Mouse (Mus musculus): ENCODE measurements at regions not wholly inside any gene's neighbourhood (a gene's known extent, or its start where the extent isn't known, plus 50 kb on each side); places are given as distances from the start of the nearest gene placed in this dataset.

- Histone ChIP-seq H3K27ac (ENCODE audit: control insufficient read depth, low read depth, low read length) (no peak overlapping the region), H3K9me3 (replicated peaks; ENCODE audit: insufficient read depth, low read length) (no peaks in the 10 kb centered on the region), H3K27me3 (ENCODE audit: control insufficient read depth in 1 of 2, insufficient read depth in 2 of 2, low read length in 2 of 2) (no peaks in the 10 kb centered on the region), H3K79me2 (ENCODE audit: control insufficient read depth, insufficient read depth, low read length, poor library complexity) (no peaks in the 10 kb centered on the region), H3K9ac (ENCODE audit: control insufficient read depth, low read depth, low read length, poor library complexity, severe bottlenecking) (no peak overlapping the region), H3K4me1 (ENCODE audit: control insufficient read depth in 1 of 2, insufficient read depth in 2 of 2, low read length in 2 of 2) (no peaks in the 10 kb centered on the region), H3K36me3 (ENCODE audit: control insufficient read depth in 1 of 2, insufficient read depth in 2 of 2, low read length in 2 of 2) (no peaks in the 10 kb centered on the region), H3K4me3 (ENCODE audit: control insufficient read depth in 1 of 2, insufficient read depth in 1 of 2, low read depth in 2 of 2, low read length in 2 of 2) (no peak overlapping the region)
- TF ChIP-seq ZC3H11A (IDR thresholded peaks at IDR 0.05; ENCODE audit: low read depth, low read length) (no peak), GABPA (IDR thresholded peaks at IDR 0.05; ENCODE audit: low read depth, low read length) (no peak), MYB (IDR thresholded peaks at IDR 0.05; ENCODE audit: low read depth, low read length) (no peak)
- no peak for DNase-seq (ENCODE audit: low read depth, low spot score)
Measured at GRCm38 (mm10) chrX:145567073-145567472, 62.1 kb upstream of the Amot start.

DNA sequence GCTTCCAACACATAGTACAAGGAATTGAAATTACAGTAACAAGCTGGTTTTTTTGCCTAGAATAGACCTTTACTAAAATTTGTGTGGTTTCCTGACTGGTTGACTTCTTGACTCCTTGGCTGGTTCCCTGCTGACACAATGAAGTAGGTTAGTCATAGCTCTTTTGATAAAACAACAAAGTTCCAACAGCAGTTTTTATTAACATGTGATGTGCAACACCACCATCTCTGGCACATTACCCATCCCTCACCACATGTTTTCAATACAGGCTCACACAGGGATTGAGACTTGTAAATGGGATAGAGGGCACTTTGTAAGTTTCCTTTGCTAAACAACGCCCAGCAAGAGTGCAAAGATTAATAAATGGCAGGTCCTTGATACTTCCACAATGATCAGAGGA, 53.9 kb upstream of the Amot start:
- Histone ChIP-seq H3K27me3 (ENCODE audit: control insufficient read depth in 1 of 2, insufficient read depth in 2 of 2, low read length in 2 of 2) (no peaks in the 10 kb centered on the region), H3K4me1 (ENCODE audit: control insufficient read depth in 1 of 2, insufficient read depth in 2 of 2, low read length in 2 of 2) (no peaks in the 10 kb centered on the region), H3K9me3 (replicated peaks; ENCODE audit: insufficient read depth, low read length) (no peaks in the 10 kb centered on the region), H3K9ac (ENCODE audit: control insufficient read depth, low read depth, low read length, poor library complexity, severe bottlenecking) (no peak overlapping the region), H3K4me3 (ENCODE audit: control insufficient read depth in 1 of 2, insufficient read depth in 1 of 2, low read depth in 2 of 2, low read length in 2 of 2) (no peak overlapping the region), H3K36me3 (ENCODE audit: control insufficient read depth in 1 of 2, insufficient read depth in 2 of 2, low read length in 2 of 2) (no peaks in the 10 kb centered on the region), H3K79me2 (ENCODE audit: control insufficient read depth, insufficient read depth, low read length, poor library complexity) (no peaks in the 10 kb centered on the region), H3K27ac (ENCODE audit: control insufficient read depth, low read depth, low read length) (no peak overlapping the region)
- no peak for DNase-seq (ENCODE audit: low read depth, low spot score)
- TF ChIP-seq ZC3H11A (IDR thresholded peaks at IDR 0.05; ENCODE audit: low read depth, low read length) (no peak), CHD1 (IDR thresholded peaks at IDR 0.05; ENCODE audit: low read depth, low read length) (no peak), RCOR1 (IDR thresholded peaks at IDR 0.05; ENCODE audit: low read depth, low read length) (no peak), MAFK (IDR thresholded peaks at IDR 0.05; ENCODE audit: borderline replicate concordance, low read depth, low read length) (no peak), ZKSCAN1 (IDR thresholded peaks at IDR 0.05; ENCODE audit: low read depth, low read length) (no peak), POLR2AphosphoS5 (IDR thresholded peaks at IDR 0.05; ENCODE audit: borderline replicate concordance, low read depth, low read length) (no peak), SIN3A (IDR thresholded peaks at IDR 0.05; ENCODE audit: low read length) (no peak), MEF2A (IDR thresholded peaks at IDR 0.05; ENCODE audit: extremely low read depth, insufficient replicate concordance, low read depth, low read length, poor library complexity, severe bottlenecking) (no peak), ZMIZ1 (IDR thresholded peaks at IDR 0.05; ENCODE audit: low read depth, low read length) (no peak), POLR2AphosphoS2 (IDR thresholded peaks at IDR 0.05; ENCODE audit: low read length) (no peak), NRF1 (IDR thresholded peaks at IDR 0.05; ENCODE audit: insufficient read depth, low read depth, low read length, poor library complexity, severe bottlenecking) (no peak), CTCF (IDR thresholded peaks at IDR 0.05 in 2 of 3, conservative IDR thresholded peaks at IDR 0.05 in 1 of 3; ENCODE audit: control insufficient read depth in 1 of 3, insufficient read depth in 1 of 3, low read depth in 2 of 3, low read length in 3 of 3, poor library complexity in 1 of 3, severe bottlenecking in 1 of 3) (no peak), RAD21 (IDR thresholded peaks at IDR 0.05; ENCODE audit: low read depth, low read length) (no peak), EP300 (IDR thresholded peaks at IDR 0.05; ENCODE audit: low read depth in 1 of 2, low read length in 2 of 2) (no peak), ETS1 (IDR thresholded peaks at IDR 0.05; ENCODE audit: low read depth, low read length) (no peak), TBP (IDR thresholded peaks at IDR 0.05; ENCODE audit: low read depth, low read length) (no peak)
